Mouse (Mus musculus) myocyte (in vitro differentiated cells): ENCODE measurements around the gene Vmn1r25.
"Not testable (repeated sequence)": the region's sequence is repeated elsewhere in the genome, so short reads cannot be mapped to it uniquely, and the experiment has no call there.

Source experiments
- E2F4 ChIP-seq: IDR thresholded peaks from one replicate; pipeline ENCODE4 v1.6.1; 2011; ENCODE audit warnings: mild to moderate bottlenecking, control low read depth, moderate library complexity; ENCODE audit not compliant: insufficient read depth
- MAX ChIP-seq: IDR thresholded peaks from one replicate; pipeline ENCODE4 v1.6.1; 2011; ENCODE audit warnings: low read depth, mild to moderate bottlenecking, control low read depth
- POLR2A ChIP-seq: IDR thresholded peaks from one replicate; pipeline ENCODE4 v1.6.1; 2011; ENCODE audit warnings: low read depth, mild to moderate bottlenecking, control low read depth, moderate library complexity; ENCODE audit not compliant: insufficient read length
- SRF ChIP-seq: IDR thresholded peaks from one replicate; pipeline ENCODE4 v1.6.1; 2011; ENCODE audit warnings: low read depth; ENCODE audit not compliant: control insufficient read depth, insufficient read length
- TCF3 ChIP-seq: IDR thresholded peaks from one replicate; pipeline ENCODE4 v1.6.1; 2011; ENCODE audit warnings: low read depth, control low read depth; ENCODE audit not compliant: insufficient read length
- USF1 ChIP-seq: IDR thresholded peaks from one replicate; pipeline ENCODE4 v1.6.1; 2011; ENCODE audit warnings: low read depth, mild to moderate bottlenecking, control low read depth, moderate library complexity

DNA sequence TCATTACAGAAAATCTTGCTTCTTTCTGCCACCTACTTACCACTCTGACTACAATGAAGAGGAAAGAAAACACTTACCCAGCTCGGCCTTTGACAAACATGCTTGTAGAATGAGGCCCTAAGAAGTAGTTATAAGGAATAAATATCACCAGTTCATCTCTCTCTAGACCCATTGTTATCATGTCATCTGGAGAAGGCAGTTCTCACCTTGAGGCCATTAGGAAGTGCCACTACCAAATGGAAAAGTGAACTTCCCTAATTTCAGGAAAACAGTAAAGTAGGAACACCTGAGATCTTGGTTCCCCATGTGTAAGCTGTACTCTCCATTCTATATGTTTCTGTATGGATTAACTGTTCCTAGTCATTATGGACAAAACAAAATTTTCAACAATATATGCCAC lies 19.2 kb downstream of the Vmn1r25 start, which contains the start of gene Vmn1r24:
- TF ChIP-seq POLR2A, SRF, MAX, TCF3, E2F4, USF1: not testable (repeated sequence)
